8 mouse cellular contexts compared by ENCODE assay signal in genomic region chr11:69100639-69101360, GRCm38 (mm10). TPM values are rescaled to one million over a fixed set of nuclear protein-coding genes. Genes with fewer than 3 reads are reported as not detected.
DNase-seq lines count a peak whose midpoint lies in the region; ATAC-seq and TF ChIP-seq lines count a peak whose summit lies in the region.
"Had no signal": no experiment of that assay in that cellular context is flagged by ENCODE, and none has a peak within 500 bp of the region (broad histone marks: within the 10 kb centered on the region; RNA-seq: fewer than 3 reads in every experiment).

No protein-coding gene starts in this region.

- ATAC-seq in forebrain, embryonic 15.5 days (replicated peaks): no peak
- ATAC-seq in limb, embryonic 15.5 days (ENCODE audit: insufficient number of reproducible peaks, low FRiP score, low TSS enrichment, low read depth): no peak

- H3K36me3 ChIP-seq in forebrain, embryonic 15.5 days: peaks cover 38% of the 10 kb centered on the region
- H3K36me3 ChIP-seq in limb, embryonic 15.5 days: peaks cover 55% of the 10 kb centered on the region
- H3K36me3 ChIP-seq in thymus, adult 2 months (ENCODE audit: control insufficient read depth, insufficient read depth, low read length): peaks cover 34% of the 10 kb centered on the region

- no peak for TF ChIP-seq POLR2A in thymus, adult 2 months (IDR thresholded peaks at IDR 0.05; ENCODE audit: control insufficient read depth, extremely low read depth, insufficient read depth, low read length, poor library complexity)

- H3K9ac ChIP-seq in forebrain, embryonic 15.5 days (replicated peaks): peak overlapping the region; percentile 61; the same call in 1 of the 2 replicates
- 0 out of 2 replicates have a peak overlapping the region, but pooled peaks have one; percentile 0 for H3K9ac ChIP-seq in limb, embryonic 15.5 days

- peak overlapping the region; percentile 69 for H3K4me2 ChIP-seq in forebrain, embryonic 15.5 days (replicated peaks)
- peak overlapping the region; percentile 90 for H3K4me2 ChIP-seq in limb, embryonic 15.5 days

- H3K27ac ChIP-seq in forebrain, embryonic 15.5 days (replicated peaks): no peak overlapping the region
- peak overlapping the region; percentile 96 for H3K27ac ChIP-seq in limb, embryonic 15.5 days
- H3K27ac ChIP-seq in thymus, adult 2 months (ENCODE audit: control insufficient read depth, insufficient read depth, low read length): no peak overlapping the region

- DNase-seq in left cerebral cortex, postnatal 36 days (ENCODE audit: low spot score in 2 of 2): peak; percentile 20 to 29
- DNase-seq in left cerebral cortex, adult 18-20 months (ENCODE audit: low spot score in 2 of 2): no peak
- DNase-seq in cerebellum, adult 8-10 months: peak; percentile 50
- DNase-seq in Muller cell, postnatal 12 days (ENCODE audit: inconsistent ontology term): no peak
- DNase-seq in thymus, adult 2 months: no peak

- no peaks in the 10 kb centered on the region for H3K27me3 ChIP-seq in forebrain, embryonic 15.5 days
- no peaks in the 10 kb centered on the region for H3K27me3 ChIP-seq in limb, embryonic 15.5 days
- H3K27me3 ChIP-seq in thymus, adult 2 months (ENCODE audit: control insufficient read depth, insufficient read depth, low read length): no peaks in the 10 kb centered on the region

- H3K9me3 ChIP-seq in forebrain, embryonic 15.5 days: no peaks in the 10 kb centered on the region
- no peaks in the 10 kb centered on the region for H3K9me3 ChIP-seq in limb, embryonic 15.5 days

- H3K4me3 ChIP-seq in forebrain, embryonic 15.5 days: peak overlapping the region; percentile 56
- peak overlapping the region; percentile 64 for H3K4me3 ChIP-seq in limb, embryonic 15.5 days
- no peak overlapping the region for H3K4me3 ChIP-seq in thymus, adult 2 months (ENCODE audit: control insufficient read depth, insufficient read depth, low read length)

- intact Hi-C loops in left cerebral cortex, postnatal 36 days (cut with DNase I): no loop called here

- H3K4me1 ChIP-seq in forebrain, embryonic 15.5 days: peaks cover 50% of the 10 kb centered on the region
- peaks cover 44% of the 10 kb centered on the region for H3K4me1 ChIP-seq in limb, embryonic 15.5 days
- H3K4me1 ChIP-seq in thymus, adult 2 months (replicated peaks; ENCODE audit: control insufficient read depth, insufficient read depth, low read length): peaks cover 44% of the 10 kb centered on the region

- no peak for TF ChIP-seq CTCF in thymus, adult 2 months (IDR thresholded peaks at IDR 0.05; ENCODE audit: borderline replicate concordance, control insufficient read depth, extremely low read depth, insufficient read depth, low read length, poor library complexity)

- WGBS in forebrain, embryonic 15.5 days: 88% methylated on average over 20 of the region's 20 CpGs
- 89% methylated on average over 20 of the region's 20 CpGs for WGBS in limb, embryonic 15.5 days
- WGBS in thymus, adult 2 months: 81% methylated on average over 20 of the region's 20 CpGs

RNA-seq across cellular contexts. Expression of gene Per1, which starts 5.8 kb away (rescaled TPM):
- total RNA-seq in left cerebral cortex, postnatal 36 days (2021): 100 to 1,000 TPM; 106 to 122 TPM
- total RNA-seq in left cerebral cortex, adult 18-20 months (2021): 100 to 1,000 TPM; 129 to 133 TPM
- 7.6 and 8.2 TPM in 2 replicates for polyA plus RNA-seq in forebrain, embryonic 15.5 days (2015; fragmentation: Nextera tagmentation; extraction: Ambion mirVana)
- 24.3 and 28.9 TPM in 2 replicates for polyA plus RNA-seq in limb, embryonic 15.5 days (2015; fragmentation: Nextera tagmentation; extraction: Ambion mirVana)
- polyA plus RNA-seq in thymus, adult 2 months (2012; rRNA removed): 28.0 and 29.6 TPM in 2 replicates

RNA-seq across cellular contexts. Expression of gene Vamp2, which starts 12.5 kb away (rescaled TPM):
- 1,000 to 10,000 TPM; 1,090 to 1,186 TPM for total RNA-seq in left cerebral cortex, postnatal 36 days (2021)
- total RNA-seq in left cerebral cortex, adult 18-20 months (2021): 1,000 to 10,000 TPM; 1,053 to 1,091 TPM
- polyA plus RNA-seq in forebrain, embryonic 15.5 days (2015; fragmentation: Nextera tagmentation; extraction: Ambion mirVana): 179 and 188 TPM in 2 replicates
- polyA plus RNA-seq in limb, embryonic 15.5 days (2015; fragmentation: Nextera tagmentation; extraction: Ambion mirVana): 95.0 and 103 TPM in 2 replicates
- polyA plus RNA-seq in thymus, adult 2 months (2012; rRNA removed): 159 and 175 TPM in 2 replicates

RNA-seq across cellular contexts. Expression of gene Hes7, which starts 19.4 kb away (rescaled TPM):
- 1 to 10 TPM in 1 of 2 experiments, under 1 TPM in 1; 0.79 to 1.3 TPM for total RNA-seq in left cerebral cortex, postnatal 36 days (2021)
- under 1 TPM; 0.42 to 0.79 TPM for total RNA-seq in left cerebral cortex, adult 18-20 months (2021)
- polyA plus RNA-seq in forebrain, embryonic 15.5 days (2015; fragmentation: Nextera tagmentation; extraction: Ambion mirVana): 0.42 and 0.46 TPM in 2 replicates
- polyA plus RNA-seq in limb, embryonic 15.5 days (2015; fragmentation: Nextera tagmentation; extraction: Ambion mirVana): 0.58 and 0.68 TPM in 2 replicates
- 0.69 and 1.1 TPM in 2 replicates for polyA plus RNA-seq in thymus, adult 2 months (2012; rRNA removed)

RNA-seq across cellular contexts. Expression of gene 9130213A22Rik, which starts 21.6 kb away (rescaled TPM):
- under 1 TPM; 0.52 to 0.75 TPM for total RNA-seq in left cerebral cortex, postnatal 36 days (2021)
- under 1 TPM; 0.53 to 0.98 TPM for total RNA-seq in left cerebral cortex, adult 18-20 months (2021)
- 0.31 and 0.38 TPM in 2 replicates for polyA plus RNA-seq in forebrain, embryonic 15.5 days (2015; fragmentation: Nextera tagmentation; extraction: Ambion mirVana)
- polyA plus RNA-seq in limb, embryonic 15.5 days (2015; fragmentation: Nextera tagmentation; extraction: Ambion mirVana): 0.40 and 0.49 TPM in 2 replicates
- 0.65 and 1.3 TPM in 2 replicates for polyA plus RNA-seq in thymus, adult 2 months (2012; rRNA removed)

RNA-seq across cellular contexts. Expression of gene Aloxe3, which starts 24.9 kb away (rescaled TPM):
- 1 to 10 TPM; 4.3 to 6.8 TPM for total RNA-seq in left cerebral cortex, postnatal 36 days (2021)
- total RNA-seq in left cerebral cortex, adult 18-20 months (2021): 1 to 10 TPM; 4.4 to 6.8 TPM
- 2.2 and 3.6 TPM in 2 replicates for polyA plus RNA-seq in forebrain, embryonic 15.5 days (2015; fragmentation: Nextera tagmentation; extraction: Ambion mirVana)
- polyA plus RNA-seq in limb, embryonic 15.5 days (2015; fragmentation: Nextera tagmentation; extraction: Ambion mirVana): 11.7 and 14.9 TPM in 2 replicates
- polyA plus RNA-seq in thymus, adult 2 months (2012; rRNA removed): 2.0 and 2.5 TPM in 2 replicates
- total RNA-seq: neutrophil, adult 5-6 weeks had no signal

Comparison
In these comparisons a context has a peak if more than half of its experiments do, and no peak if none do; other contexts are left out.
1. DNase-seq: peak in left cerebral cortex, postnatal 36 days (2 of 2) and cerebellum, adult 8-10 months (single experiment); none in left cerebral cortex, adult 18-20 months (0 of 2), Muller cell, postnatal 12 days (single experiment) and thymus, adult 2 months (single experiment).